In the genomic region with DNA sequence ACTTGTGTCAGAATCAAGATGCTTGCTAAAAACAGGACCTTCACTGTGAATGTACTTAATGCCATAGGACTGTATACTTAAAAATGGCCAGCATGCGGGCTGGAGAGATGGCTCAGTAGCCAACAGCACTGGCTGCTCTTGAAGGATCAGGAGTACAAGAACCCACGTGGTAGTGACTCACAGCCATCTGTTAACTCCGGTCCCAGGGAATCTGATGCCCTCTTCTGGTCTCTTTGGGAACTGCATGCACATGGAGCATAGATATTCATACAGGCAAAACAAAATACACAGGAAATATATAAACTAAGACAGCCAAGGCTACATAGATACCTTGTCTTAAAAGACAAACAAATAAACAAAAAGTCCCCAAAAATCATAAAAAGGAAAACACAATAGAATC, we compare ENCODE assay signal across 9 mouse cellular contexts. TPM values are rescaled to one million over a fixed set of nuclear protein-coding genes. Genes with fewer than 3 reads are reported as not detected.
DNase-seq lines count a peak whose midpoint lies in the region; ATAC-seq lines count a peak whose summit lies in the region.
"Had no signal": no experiment of that assay in that cellular context is flagged by ENCODE, and none has a peak within 500 bp of the region (broad histone marks: within the 10 kb centered on the region; RNA-seq: fewer than 3 reads in every experiment).

No protein-coding gene starts in this region.

- H3K27ac ChIP-seq in kidney, embryonic 16.5 days (ENCODE audit: low read length): no peak overlapping the region
- no peak overlapping the region for H3K27ac ChIP-seq in neural tube, embryonic 11.5 days (ENCODE audit: low read depth, low read length)

- H3K4me1 ChIP-seq in kidney, embryonic 16.5 days (ENCODE audit: insufficient read depth, low read length): peaks cover 15% of the 10 kb centered on the region
- 0 out of 2 replicates have a peak, but pooled peaks cover 2% of the 10 kb centered on the region for H3K4me1 ChIP-seq in neural tube, embryonic 11.5 days (ENCODE audit: control insufficient read depth, insufficient read depth, low read length)

- WGBS in kidney, embryonic 16.5 days: 44% methylated on average over 3 of the region's 3 CpGs
- WGBS in neural tube, embryonic 11.5 days: 51% methylated on average over 3 of the region's 3 CpGs

- H3K9ac ChIP-seq in kidney, embryonic 16.5 days (replicated peaks; ENCODE audit: low read length): no peak overlapping the region
- no peak overlapping the region for H3K9ac ChIP-seq in neural tube, embryonic 11.5 days (ENCODE audit: low read length)

- no peaks in the 10 kb centered on the region for H3K27me3 ChIP-seq in kidney, embryonic 16.5 days (ENCODE audit: insufficient read depth, low read length)
- H3K27me3 ChIP-seq in neural tube, embryonic 11.5 days (ENCODE audit: control insufficient read depth, insufficient read depth, low read length): no peaks in the 10 kb centered on the region

- H3K9me3 ChIP-seq in kidney, embryonic 16.5 days (ENCODE audit: low read length): no peaks in the 10 kb centered on the region
- no peaks in the 10 kb centered on the region for H3K9me3 ChIP-seq in neural tube, embryonic 11.5 days (ENCODE audit: control insufficient read depth, low read length)

- no peak overlapping the region for H3K4me2 ChIP-seq in kidney, embryonic 16.5 days (replicated peaks; ENCODE audit: low read depth, low read length)
- H3K4me2 ChIP-seq in neural tube, embryonic 11.5 days (ENCODE audit: low read depth): no peak overlapping the region

- no peak overlapping the region for H3K4me3 ChIP-seq in kidney, embryonic 16.5 days (ENCODE audit: low read length)
- H3K4me3 ChIP-seq in neural tube, embryonic 11.5 days (ENCODE audit: low read depth, low read length): no peak overlapping the region
- H3K4me3 ChIP-seq: erythroblast, embryonic 14.5 days had no signal

- intact Hi-C loops in heart, postnatal 25 days (cut with DNase I): no loop called here
- intact Hi-C loops in left cerebral cortex, postnatal 25 days (cut with DNase I): loop anchor here (1.0 kb wide), 1 partner anchor 53 kb away; no protein-coding TSS in a partner anchor

- no peak for ATAC-seq in kidney, embryonic 16.5 days (ENCODE audit: low FRiP score, low TSS enrichment)
- ATAC-seq in neural tube, embryonic 11.5 days (ENCODE audit: insufficient read depth, low FRiP score, low TSS enrichment): no peak

- H3K36me3 ChIP-seq in kidney, embryonic 16.5 days (ENCODE audit: insufficient read depth, low read length): peaks cover 8% of the 10 kb centered on the region
- H3K36me3 ChIP-seq in neural tube, embryonic 11.5 days (ENCODE audit: control insufficient read depth, insufficient read depth, low read length): no peaks in the 10 kb centered on the region

- peak; percentile 80 for DNase-seq in kidney, adult 18-20 months
- peak; percentile 78 to 81 for DNase-seq in adrenal gland, adult 18-20 months (ENCODE audit: low spot score in 2 of 2)
- DNase-seq in embryo, embryonic 10.5 days (ENCODE audit: low spot score): peak; percentile 84
- DNase-seq in heart, postnatal 25 days (ENCODE audit: low spot score): peak; percentile 46
- peak; percentile 72 to 86 for DNase-seq in left cerebral cortex, postnatal 25 days (ENCODE audit: low spot score in 2 of 2)
- DNase-seq in neural tube, embryonic 11.5 days (ENCODE audit: low spot score): peak; percentile 55
- peak; percentile 67 to 82 for DNase-seq in thymus, postnatal 10 days (ENCODE audit: low spot score in 2 of 2)

RNA-seq across cellular contexts. Expression of a gene that starts 5.5 kb away (rescaled TPM):
- polyA plus RNA-seq in kidney, embryonic 16.5 days (2015; fragmentation: Nextera tagmentation; extraction: Ambion mirVana): 16.8 and 18.2 TPM in 2 replicates
- total RNA-seq in adrenal gland, adult 18-20 months (2021): 1 to 10 TPM; 4.6 to 4.7 TPM
- 1 to 10 TPM; 3.2 to 4.0 TPM for total RNA-seq in heart, postnatal 25 days (2021)
- 1 to 10 TPM; 4.6 to 4.9 TPM for total RNA-seq in left cerebral cortex, postnatal 25 days (2021)
- polyA plus RNA-seq in neural tube, embryonic 11.5 days (2014; fragmentation: Nextera tagmentation; extraction: Ambion mirVana): 17.6 and 18.1 TPM in 2 replicates

RNA-seq across cellular contexts. Expression of a gene that starts 11.5 kb away (rescaled TPM):
- polyA plus RNA-seq in kidney, embryonic 16.5 days (2015; fragmentation: Nextera tagmentation; extraction: Ambion mirVana): 9.3 and 10.9 TPM in 2 replicates
- total RNA-seq in adrenal gland, adult 18-20 months (2021): 10 to 100 TPM; 14.1 to 18.7 TPM
- total RNA-seq in heart, postnatal 25 days (2021): 1 to 10 TPM; 6.4 to 7.6 TPM
- 10 to 100 TPM; 16.8 to 22.3 TPM for total RNA-seq in left cerebral cortex, postnatal 25 days (2021)
- 14.9 TPM in 2 replicates for polyA plus RNA-seq in neural tube, embryonic 11.5 days (2014; fragmentation: Nextera tagmentation; extraction: Ambion mirVana)

RNA-seq across cellular contexts. Expression of a gene that starts 58.9 kb away (rescaled TPM):
- polyA plus RNA-seq in kidney, embryonic 16.5 days (2015; fragmentation: Nextera tagmentation; extraction: Ambion mirVana): 0.32 and 0.50 TPM in 2 replicates
- 10 to 100 TPM; 28.9 to 31.6 TPM for total RNA-seq in adrenal gland, adult 18-20 months (2021)
- under 1 TPM in 1 of 2 experiments, not detected in 1; 0.11 TPM for total RNA-seq in heart, postnatal 25 days (2021)
- total RNA-seq in left cerebral cortex, postnatal 25 days (2021): 100 to 1,000 TPM; 318 to 355 TPM
- 1.5 and 2.3 TPM in 2 replicates for polyA plus RNA-seq in neural tube, embryonic 11.5 days (2014; fragmentation: Nextera tagmentation; extraction: Ambion mirVana)
- polyA plus RNA-seq: erythroblast, embryonic 14.5 days had no signal

Comparison
In these comparisons a context has a peak if more than half of its experiments do, and no peak if none do; other contexts are left out.
1. RNA of a gene that starts 58.9 kb away (total RNA-seq): 318 to 355 TPM in left cerebral cortex, postnatal 25 days and 28.9 to 31.6 TPM in adrenal gland, adult 18-20 months; 0.11 TPM in heart, postnatal 25 days; every median in the first group is over 10 times any median in the second.
2. Peak in every context shown above with its lines, with median percentiles within 50 percentile points of each other: DNase-seq.